Mouse (Mus musculus) lung, postnatal 25 days (tissue): ENCODE results near the gene Otud1.

Experiments
- DNase-seq: peaks from one replicate; pipeline ENCODE4 v3.0.0; 2022; ENCODE audit warnings: low spot score

The Otud1 gene

DNA sequence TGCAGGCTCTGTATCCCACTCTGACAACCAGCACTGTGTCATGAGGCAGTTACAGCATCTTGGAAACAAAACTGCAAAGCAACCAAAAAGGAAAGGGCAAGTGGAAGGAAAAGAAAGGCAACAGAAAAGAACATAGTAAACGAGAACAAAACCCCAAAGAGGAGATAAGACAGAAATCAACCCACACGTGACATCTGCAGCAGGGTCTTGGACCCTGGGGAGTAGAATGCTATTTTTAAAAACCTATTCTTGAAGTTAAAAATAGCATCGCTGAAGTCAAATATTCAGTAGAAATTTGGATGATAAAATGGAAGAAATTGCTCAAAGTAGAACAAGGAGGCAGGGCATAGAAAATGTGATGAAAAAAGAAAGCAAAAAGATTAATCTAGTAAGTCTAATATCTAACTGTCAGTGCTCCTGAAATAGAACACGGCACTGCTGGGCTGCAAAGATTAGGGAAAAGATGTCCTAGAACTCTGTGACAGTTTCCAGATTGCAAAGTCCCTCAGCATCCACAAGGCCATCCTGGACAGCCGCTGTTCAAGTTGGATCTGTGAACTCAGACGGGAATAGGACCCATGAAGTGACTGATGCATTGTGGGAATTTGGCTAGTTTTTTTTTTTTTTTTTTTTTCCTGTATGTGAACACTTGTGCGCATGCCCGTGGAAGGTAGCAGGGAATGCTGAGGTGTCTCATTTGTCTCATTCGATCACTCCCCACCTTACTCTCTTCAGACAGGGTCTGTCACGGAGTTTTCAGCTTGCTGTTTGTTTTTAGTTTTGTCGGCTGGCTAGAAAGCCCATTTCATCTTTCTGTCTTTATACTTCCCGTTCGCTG is 13.5 kb downstream of the Otud1 start:
- DNase-seq, result no peak

DNA sequence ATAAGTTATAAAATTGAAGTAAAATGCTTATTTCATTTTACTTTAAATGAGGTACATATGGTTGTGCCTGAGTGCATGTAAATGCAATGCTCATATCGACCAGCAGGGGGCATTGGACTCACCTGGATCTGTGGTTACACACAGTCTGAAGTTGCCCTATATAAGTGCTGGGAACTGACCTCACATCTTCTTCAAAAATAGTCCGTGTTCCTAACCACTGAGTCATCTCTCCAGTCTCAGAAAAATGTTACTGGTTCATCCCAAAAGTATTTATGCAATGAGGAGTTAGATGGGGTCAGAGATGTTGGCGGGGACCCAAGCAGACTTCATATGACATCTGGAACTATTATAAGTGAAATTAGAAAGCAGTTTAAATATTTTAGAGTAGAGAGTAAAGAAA is 25.4 kb downstream of the Otud1 start:
- DNase-seq, result no peak

DNA sequence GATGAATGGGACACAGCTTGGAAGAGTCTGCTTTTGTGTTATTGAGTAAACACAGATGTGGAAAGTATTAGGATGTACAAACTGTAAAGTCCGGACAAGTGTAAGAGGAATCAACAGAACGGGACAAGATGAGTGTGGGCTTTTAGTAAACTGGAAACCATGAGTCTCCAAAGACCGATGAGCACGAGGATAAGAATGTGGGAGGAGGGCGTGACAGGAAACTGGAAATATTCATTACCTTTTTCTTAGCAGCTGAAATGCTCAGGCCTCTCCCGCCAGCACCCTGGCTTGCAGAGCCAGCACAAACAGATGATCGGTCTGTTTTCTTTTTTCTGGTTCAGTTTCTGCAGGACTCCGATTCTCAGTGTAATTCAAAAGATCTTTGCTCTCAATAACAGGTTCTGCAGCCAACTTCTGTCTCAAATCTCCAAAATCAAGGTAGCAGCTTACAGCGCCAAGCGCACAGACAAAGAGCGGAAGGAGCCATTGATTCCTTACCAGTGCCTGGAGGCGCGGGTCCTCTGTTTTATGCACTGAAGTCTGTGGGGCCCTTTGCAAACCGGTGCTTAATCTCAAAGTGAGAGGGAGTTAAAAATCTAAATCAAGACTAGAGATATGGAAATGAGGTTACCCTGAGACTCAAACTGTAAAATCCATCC is 28.1 kb downstream of the Otud1 start:
- DNase-seq, result no peak

DNA sequence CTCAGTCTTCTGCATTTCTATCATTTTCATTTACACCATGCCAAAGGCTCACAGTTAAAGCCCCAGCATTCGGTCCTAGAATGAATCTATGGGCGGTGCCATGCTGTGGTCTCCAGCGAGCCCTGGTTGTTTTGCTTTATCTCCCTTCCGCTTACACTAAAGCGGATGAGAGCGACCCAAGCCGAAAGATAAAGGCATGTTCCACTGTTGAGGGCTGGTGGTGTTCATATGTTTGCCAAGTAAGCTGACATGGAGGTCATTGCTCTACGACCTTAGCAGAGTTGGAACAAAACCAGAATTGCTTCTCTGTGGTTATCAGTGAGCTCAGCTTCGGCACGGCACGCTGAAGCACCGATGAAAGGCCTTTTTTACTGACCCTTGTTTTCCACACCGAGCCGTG is 32.5 kb downstream of the Otud1 start:
- DNase-seq, result no peak

DNA sequence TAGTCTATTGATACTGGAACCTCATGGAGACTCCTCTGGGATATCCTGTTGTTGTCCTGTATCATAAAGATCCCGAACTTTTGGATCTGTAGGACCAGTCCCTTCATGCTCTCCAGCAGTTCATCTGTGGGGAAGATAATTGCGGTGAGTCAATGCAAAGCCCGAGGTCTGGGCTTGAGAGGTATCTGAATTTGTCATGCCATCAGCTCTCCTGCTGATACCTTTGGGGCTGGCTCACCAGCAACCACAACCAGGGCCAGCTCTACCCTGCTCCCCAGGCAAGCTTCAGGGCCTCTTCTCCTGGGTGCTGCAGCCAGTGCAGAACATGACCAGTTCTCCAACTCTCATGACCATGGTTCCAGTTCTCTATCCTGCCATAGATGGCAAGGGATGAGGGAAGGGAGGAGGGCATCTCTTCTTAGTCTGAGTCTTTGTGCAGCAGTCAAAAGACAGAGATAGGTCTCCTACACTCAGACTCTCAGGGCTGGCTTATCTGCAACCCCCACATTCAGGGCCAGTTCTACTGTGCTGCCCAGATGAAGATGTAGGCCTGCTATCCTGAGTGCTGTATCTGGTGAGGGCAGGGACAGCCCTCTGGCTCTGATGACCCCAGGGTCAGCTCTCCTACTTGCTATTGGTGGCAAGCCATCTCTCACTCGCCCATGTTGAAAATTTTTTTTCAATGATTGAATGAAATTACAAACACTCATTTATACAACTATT is 42.2 kb downstream of the Otud1 start:
- DNase-seq, result no peak

DNA sequence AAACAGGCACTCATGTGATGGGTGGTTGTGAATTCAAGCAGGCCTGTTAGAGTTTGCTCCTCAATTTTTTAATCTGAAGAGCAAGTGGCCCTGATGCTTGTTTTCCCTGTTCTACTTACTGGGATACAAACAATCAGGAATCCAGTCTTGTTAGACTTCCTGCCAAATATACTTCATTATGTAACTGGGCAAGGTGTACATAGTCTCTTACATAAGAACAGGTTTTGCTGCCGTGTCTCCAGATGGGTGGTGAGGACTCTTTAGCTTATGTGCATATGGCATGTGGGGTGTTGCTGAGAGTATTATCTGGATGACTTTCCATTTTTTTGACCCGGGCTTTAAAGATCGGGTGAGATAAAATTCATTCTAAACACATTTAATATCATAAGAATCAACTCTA is 43.8 kb downstream of the Otud1 start:
- DNase-seq, result peak; percentile 70

DNA sequence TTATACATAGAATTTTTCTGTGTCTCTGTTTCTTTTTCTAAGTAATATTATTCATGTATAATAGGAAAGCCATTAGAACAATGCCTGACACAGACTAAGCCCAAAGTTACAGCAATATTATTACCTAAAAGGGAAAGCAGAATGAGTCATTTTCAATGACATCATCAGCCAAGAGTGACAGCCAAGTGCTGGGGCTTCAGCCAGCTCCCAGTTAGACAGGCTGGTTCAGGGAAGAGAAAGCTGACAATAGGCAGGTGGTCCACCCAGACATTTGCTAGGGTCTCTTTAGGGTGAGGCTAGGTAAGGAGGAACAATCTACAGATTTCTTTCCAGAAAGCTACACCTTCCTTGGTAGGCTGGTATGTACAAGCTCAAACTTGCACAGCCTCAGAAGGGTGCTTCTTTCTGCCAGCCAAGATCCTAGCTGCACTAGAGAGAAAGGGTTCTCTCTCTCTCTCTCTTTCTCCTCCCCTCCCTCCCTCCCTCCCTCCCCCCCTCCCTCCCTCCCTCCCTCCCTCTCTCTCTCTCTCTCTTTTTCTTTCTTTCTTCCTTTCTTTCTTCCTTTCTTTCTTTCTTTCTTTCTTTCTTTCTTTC is 45.6 kb downstream of the Otud1 start:
- DNase-seq, result peak; percentile 64

DNA sequence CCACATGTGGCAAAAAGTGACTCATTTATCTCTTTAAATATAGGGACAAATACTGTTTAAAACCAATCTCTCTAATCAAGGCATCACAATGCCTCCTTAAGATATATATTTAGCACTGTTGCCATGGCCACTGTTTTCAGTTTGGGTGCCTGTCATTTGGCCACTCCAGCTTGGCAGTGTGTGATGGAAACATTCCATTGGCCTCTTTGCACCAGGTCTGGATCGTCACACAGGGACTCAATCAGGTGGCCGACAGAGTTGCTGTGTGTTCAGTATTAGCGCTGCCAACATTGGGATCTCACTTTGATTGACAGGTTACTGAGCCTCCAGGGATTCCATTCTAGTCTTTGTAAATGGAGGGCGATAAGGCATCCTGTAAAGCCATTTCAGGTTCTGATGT is 46.1 kb downstream of the Otud1 start:
- peak; percentile 57 for DNase-seq

DNA sequence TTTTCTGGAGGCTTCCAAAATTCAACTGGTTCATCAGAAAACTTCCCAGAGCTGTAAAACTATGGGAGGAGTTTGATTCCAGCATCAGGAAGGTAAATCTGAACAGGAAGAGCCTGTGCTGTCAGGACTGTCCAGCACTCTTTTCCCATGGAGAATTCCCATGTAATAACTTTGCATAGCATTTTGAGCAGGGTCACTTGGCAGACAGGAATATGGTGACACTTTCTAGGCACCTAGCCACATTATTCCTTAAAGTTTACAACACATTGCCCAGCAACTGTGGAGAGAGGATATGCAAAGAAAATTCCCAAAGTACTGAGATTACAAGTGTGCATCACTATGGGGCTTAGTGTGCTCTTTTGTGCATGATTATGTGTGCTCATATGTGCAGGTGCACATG is 46.7 kb downstream of the Otud1 start:
- DNase-seq, result no peak

DNA sequence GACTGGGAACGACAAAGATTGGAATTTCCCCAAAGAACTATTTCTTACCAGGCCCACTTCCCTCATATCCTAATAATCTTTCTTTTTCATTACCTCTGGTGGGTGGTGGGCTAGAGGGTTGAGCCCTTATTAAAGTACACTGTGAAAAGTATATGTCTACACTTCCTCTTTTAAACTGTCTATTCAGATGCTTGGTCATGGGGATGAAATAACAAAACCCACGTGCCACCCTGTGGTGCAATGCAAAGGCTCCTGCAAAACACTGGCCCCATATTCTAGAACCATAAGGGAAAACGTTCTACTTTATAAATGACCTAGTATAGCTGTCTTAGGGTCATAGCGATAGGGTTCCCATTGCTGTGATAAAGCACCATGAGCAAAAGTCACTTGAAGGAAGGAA is 49.3 kb downstream of the Otud1 start:
- no peak for DNase-seq
